Mouse (Mus musculus) neural tube, embryonic 12.5 days (tissue): ENCODE measurements around the gene Hemgn. TPM values are rescaled to one million over a fixed set of nuclear protein-coding genes. Genes with fewer than 3 reads are reported as not detected.

ENCODE experiments used
- ATAC-seq: fragments of 200-750 bp; cut with Nextera tagmentation; 2 replicates; pipeline ENCODE4 v1.8.0; 2017; ENCODE audit warnings: low read depth, mild to moderate bottlenecking, moderate TSS enrichment, moderate library complexity; ENCODE audit not compliant: low FRiP score
- H3K27ac ChIP-seq: fragments of 300-500 bp; sonication (generic); 2 replicates; pipeline ENCODE4 v1.5.1; 2016
- H3K27me3 ChIP-seq: fragments of 300-500 bp; sonication (generic); replicated peaks from 2 replicates; pipeline ENCODE4 v1.6.1; 2016; ENCODE audit warnings: mild to moderate bottlenecking
- H3K36me3 ChIP-seq: fragments of 300-500 bp; sonication (generic); 2 replicates; pipeline ENCODE4 v1.6.1; 2016; ENCODE audit warnings: mild to moderate bottlenecking
- H3K4me1 ChIP-seq: fragments of 300-500 bp; sonication (generic); 2 replicates; pipeline ENCODE4 v1.6.1; 2016
- H3K4me2 ChIP-seq: fragments of 300-500 bp; sonication (generic); replicated peaks from 2 replicates; pipeline ENCODE4 v1.6.1; 2016; ENCODE audit warnings: mild to moderate bottlenecking
- H3K4me3 ChIP-seq: fragments of 300-500 bp; sonication (generic); 2 replicates; pipeline ENCODE4 v1.5.1; 2016
- H3K9ac ChIP-seq: fragments of 300-500 bp; sonication (generic); 2 replicates; pipeline ENCODE4 v1.6.1; 2016; ENCODE audit warnings: mild to moderate bottlenecking
- H3K9me3 ChIP-seq: fragments of 300-500 bp; sonication (generic); 2 replicates; pipeline ENCODE4 v1.6.1; 2016; ENCODE audit warnings: mild to moderate bottlenecking
- WGBS: fragments of 180-500 bp; shearing (Covaris S2); methylation state at CpG from one replicate; pipeline ENCODE4 v1.1.7; 2016; 5-methylcytosine and 5-hydroxymethylcytosine counted together
- polyA plus RNA-seq: library from polyadenylated mRNA; unstranded; fragments of >200 nt; fragmentation: Nextera tagmentation; extraction: Ambion mirVana; gene quantifications from 2 replicates; pipeline ENCODE4 v1.2.1, GENCODE M21; 2016

The Hemgn gene
- polyA plus RNA-seq, 1 experiment from 2014 or later: 3.5 TPM

DNA sequence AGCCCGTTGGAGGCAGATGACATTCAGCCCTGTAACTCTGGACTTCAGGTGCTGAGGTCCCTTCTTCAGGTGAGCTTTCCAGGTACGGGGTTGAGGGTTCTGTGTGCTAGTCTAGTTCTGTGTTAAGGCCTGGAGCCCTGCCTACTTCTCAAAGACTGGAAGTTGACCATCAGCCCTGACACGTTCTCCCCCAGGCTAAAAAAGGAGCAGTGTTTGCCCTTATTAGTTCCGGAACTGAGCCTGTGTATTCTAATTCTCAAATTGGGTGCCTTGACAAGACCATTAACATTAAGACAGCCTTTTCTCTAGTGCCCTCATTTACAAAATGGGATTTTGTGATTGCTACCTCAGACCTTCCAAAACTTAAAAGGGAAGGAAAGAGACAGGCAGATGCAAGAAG is 66.2 kb downstream of the Hemgn start:
- Histone ChIP-seq H3K4me3 (no peak overlapping the region), H3K9me3 (no peaks in the 10 kb centered on the region), H3K9ac (no peak overlapping the region), H3K36me3 (no peaks in the 10 kb centered on the region), H3K27ac (no peak overlapping the region), H3K4me2 (no peak overlapping the region), H3K4me1 (peaks cover 19% of the 10 kb centered on the region), H3K27me3 (peaks cover 98% of the 10 kb centered on the region)
- 10% methylated on average over 4 of the region's 4 CpGs for WGBS
- no peak for ATAC-seq

DNA sequence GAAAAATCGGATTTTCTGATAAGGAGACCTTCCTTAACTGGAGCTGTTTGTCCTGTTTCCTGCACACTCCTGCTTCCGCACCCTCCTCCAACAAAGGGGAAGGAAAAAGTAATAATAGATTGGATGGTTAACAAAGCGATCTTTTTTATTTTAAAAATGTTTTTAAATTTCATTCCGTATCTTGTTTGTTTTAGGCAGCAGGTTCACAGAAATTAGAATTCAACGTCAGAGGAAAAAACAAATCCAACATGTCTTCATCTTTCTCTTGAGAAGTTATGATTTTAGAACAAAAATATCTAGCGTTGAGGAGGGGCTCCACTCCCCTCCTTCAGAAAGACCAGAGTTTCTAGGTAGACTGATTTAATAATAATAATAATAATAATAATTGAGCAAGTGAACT is 67.1 kb downstream of the Hemgn start:
- ATAC-seq: no peak
- 24% methylated on average over 6 of the region's 6 CpGs for WGBS
- H3K4me3 ChIP-seq: no peak overlapping the region

DNA sequence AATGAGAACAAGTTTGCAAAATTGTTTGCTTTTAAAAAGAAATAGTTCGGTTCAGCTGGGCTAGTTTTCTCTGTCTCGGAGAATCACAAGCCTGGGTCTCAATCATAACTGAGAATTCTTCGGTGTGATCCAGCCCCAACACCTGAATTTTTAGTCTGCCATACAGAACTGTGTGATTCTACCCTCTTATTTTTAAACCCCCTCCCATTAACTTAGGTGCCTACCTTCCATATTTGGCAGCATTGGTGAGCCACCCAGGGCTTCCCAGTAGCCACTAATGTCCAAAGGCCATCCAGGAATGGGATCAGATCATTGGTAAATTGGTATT is 67.6 kb downstream of the Hemgn start:
- peaks cover 98% of the 10 kb centered on the region for H3K27me3 ChIP-seq
- H3K4me1 ChIP-seq: peaks cover 19% of the 10 kb centered on the region
- no peak overlapping the region for H3K9ac ChIP-seq
- H3K36me3 ChIP-seq: no peaks in the 10 kb centered on the region
- ATAC-seq: no peak
- no peak overlapping the region for H3K27ac ChIP-seq
- H3K9me3 ChIP-seq: no peaks in the 10 kb centered on the region
- no peak overlapping the region for H3K4me2 ChIP-seq
- 14% methylated on average over 3 of the region's 3 CpGs for WGBS
- no peak overlapping the region for H3K4me3 ChIP-seq

More for the DNA sequence above, 67.1 kb downstream of the Hemgn start:
- no peak overlapping the region for H3K9ac ChIP-seq
- H3K4me2 ChIP-seq: no peak overlapping the region
- no peak overlapping the region for H3K27ac ChIP-seq
- H3K36me3 ChIP-seq: no peaks in the 10 kb centered on the region
- H3K4me1 ChIP-seq: peaks cover 19% of the 10 kb centered on the region
- H3K27me3 ChIP-seq: peaks cover 98% of the 10 kb centered on the region
- no peaks in the 10 kb centered on the region for H3K9me3 ChIP-seq

DNA sequence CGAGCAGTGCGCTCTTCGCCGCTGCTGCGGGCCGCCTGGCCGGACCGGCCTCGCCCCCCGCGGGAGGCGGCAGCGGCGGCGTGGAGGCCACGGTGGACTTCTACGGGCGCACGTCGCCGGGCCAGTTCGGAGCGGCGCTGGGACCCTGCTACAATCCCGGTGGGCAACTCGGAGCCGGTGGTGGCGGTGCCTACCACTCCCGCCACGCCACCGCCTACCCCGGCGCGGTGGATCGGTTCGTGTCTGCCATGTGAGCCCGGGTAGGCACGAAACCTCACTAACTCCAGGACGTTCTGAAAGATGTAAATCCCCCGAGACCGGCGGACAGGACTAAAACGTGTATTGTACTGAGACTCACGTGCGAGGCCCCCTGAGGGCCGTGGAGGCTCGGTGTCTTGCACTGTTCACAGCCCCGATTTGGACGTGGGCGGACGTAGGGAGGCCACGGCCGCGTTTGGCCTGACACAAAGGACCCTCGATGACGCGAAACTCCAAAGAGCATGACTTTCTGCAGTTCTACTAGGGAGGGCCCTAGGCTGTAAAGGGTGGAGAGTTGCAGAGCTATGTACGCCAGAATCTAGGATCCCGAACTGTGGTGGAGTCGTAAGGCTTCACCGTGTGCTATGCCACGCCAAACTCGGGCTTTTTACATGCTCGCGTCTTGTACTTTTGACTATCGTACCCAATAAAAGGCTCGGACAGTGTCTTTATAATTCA is 68.1 kb downstream of the Hemgn start:
- no peak overlapping the region for H3K9ac ChIP-seq
- H3K27me3 ChIP-seq: peaks cover 98% of the 10 kb centered on the region
- H3K4me1 ChIP-seq: peaks cover 19% of the 10 kb centered on the region
- no peaks in the 10 kb centered on the region for H3K36me3 ChIP-seq
- WGBS: 2% methylated on average over 66 of the region's 67 CpGs
- H3K27ac ChIP-seq: no peak overlapping the region
- H3K9me3 ChIP-seq: no peaks in the 10 kb centered on the region
- H3K4me2 ChIP-seq: peak overlapping the region; percentile 57; the same call in 1 of the 2 replicates
- ATAC-seq: no peak
- H3K4me3 ChIP-seq: peak overlapping the region; percentile 29

DNA sequence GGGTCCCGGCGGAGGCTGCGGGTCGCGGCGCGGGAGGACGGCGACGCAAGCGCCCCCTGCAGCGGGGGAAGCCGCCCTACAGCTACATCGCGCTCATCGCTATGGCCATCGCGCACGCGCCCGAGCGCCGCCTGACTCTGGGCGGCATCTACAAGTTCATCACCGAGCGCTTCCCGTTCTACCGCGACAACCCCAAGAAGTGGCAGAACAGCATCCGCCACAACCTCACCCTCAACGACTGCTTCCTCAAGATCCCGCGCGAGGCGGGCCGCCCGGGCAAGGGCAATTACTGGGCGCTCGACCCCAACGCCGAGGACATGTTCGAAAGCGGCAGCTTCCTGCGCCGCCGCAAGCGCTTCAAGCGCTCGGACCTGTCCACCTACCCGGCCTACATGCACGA is 69.0 kb downstream of the Hemgn start:
- Histone ChIP-seq H3K9me3 (no peaks in the 10 kb centered on the region), H3K27ac (no peak overlapping the region), H3K27me3 (peaks cover 98% of the 10 kb centered on the region), H3K4me1 (peaks cover 19% of the 10 kb centered on the region), H3K9ac (no peak overlapping the region), H3K4me3 (peak overlapping the region; percentile 29), H3K36me3 (no peaks in the 10 kb centered on the region), H3K4me2 (peak overlapping the region; percentile 57)
- under 1% methylated on average over 51 of the region's 51 CpGs for WGBS
- no peak for ATAC-seq

Other genes starting within 250 kb of the Hemgn start
- gene Xpa, start 217.2 kb downstream of the Hemgn start, polyA plus RNA-seq: 28.9 TPM in 2 replicates
- gene Foxe1, start 69.9 kb downstream of the Hemgn start, polyA plus RNA-seq: not detected in 2 replicates
- gene Trmo, start 24.1 kb downstream of the Hemgn start, polyA plus RNA-seq: 8.5 and 10.3 TPM in 2 replicates
- gene Anp32b, start 37.4 kb upstream of the Hemgn start, polyA plus RNA-seq: 194 and 196 TPM in 2 replicates
- 65.4 and 70.7 TPM in 2 replicates for gene Nans, start 75.7 kb upstream of the Hemgn start, polyA plus RNA-seq
- 0.66 and 0.72 TPM in 2 replicates for gene Trim14, start 122.6 kb upstream of the Hemgn start, polyA plus RNA-seq
- gene Coro2a, start 188.7 kb upstream of the Hemgn start, polyA plus RNA-seq: 12.6 and 18.8 TPM in 2 replicates
- 0.97 and 1.5 TPM in 2 replicates for gene Tbc1d2, start 236.7 kb upstream of the Hemgn start, polyA plus RNA-seq